Mouse (Mus musculus) hindbrain, embryonic 13.5 days (tissue): ENCODE measurements around the gene AC161166.1. TPM values are rescaled to one million over a fixed set of nuclear protein-coding genes. Genes with fewer than 3 reads are reported as not detected.
A peak's percentile ranks its signal among the peaks of the same experiment; 100 is the strongest.

Experiments
- ATAC-seq: fragments of 200-750 bp; cut with Nextera tagmentation; 2 replicates; pipeline ENCODE4 v1.8.0; 2017; ENCODE audit warnings: moderate TSS enrichment; ENCODE audit not compliant: low FRiP score
- H3K27ac ChIP-seq: fragments of 300-500 bp; sonication (generic); 2 replicates; pipeline ENCODE4 v1.5.1; 2015; ENCODE audit warnings: inconsistent platforms, mild to moderate bottlenecking, moderate library complexity
- H3K27me3 ChIP-seq: fragments of 300-500 bp; sonication (generic); 2 replicates; pipeline ENCODE4 v1.6.1; 2015; ENCODE audit warnings: mild to moderate bottlenecking, inconsistent platforms
- H3K36me3 ChIP-seq: fragments of 300-500 bp; sonication (generic); 2 replicates; pipeline ENCODE4 v1.6.1; 2015; ENCODE audit warnings: mild to moderate bottlenecking, inconsistent platforms
- H3K4me1 ChIP-seq: fragments of 300-500 bp; sonication (generic); replicated peaks from 2 replicates; pipeline ENCODE4 v1.6.1; 2015; ENCODE audit warnings: inconsistent platforms
- H3K4me2 ChIP-seq: fragments of 300-500 bp; sonication (generic); 2 replicates; pipeline ENCODE4 v1.6.1; 2015; ENCODE audit warnings: inconsistent platforms, mild to moderate bottlenecking, moderate library complexity
- H3K4me3 ChIP-seq: fragments of 300-500 bp; sonication (generic); 2 replicates; pipeline ENCODE4 v1.5.1; 2015; ENCODE audit warnings: mild to moderate bottlenecking, inconsistent platforms
- H3K9ac ChIP-seq: fragments of 300-500 bp; sonication (generic); 2 replicates; pipeline ENCODE4 v1.6.1; 2015; ENCODE audit warnings: mild to moderate bottlenecking, inconsistent platforms
- H3K9me3 ChIP-seq: fragments of 300-500 bp; sonication (generic); 2 replicates; pipeline ENCODE4 v1.6.1; 2016; ENCODE audit warnings: inconsistent platforms
- WGBS: fragments of 180-500 bp; shearing (Covaris S2); methylation state at CpG from one replicate; pipeline ENCODE4 v1.1.7; 2015; 5-methylcytosine and 5-hydroxymethylcytosine counted together
- polyA plus RNA-seq: library from polyadenylated mRNA; unstranded; fragments of >200 nt; fragmentation: Nextera tagmentation; extraction: Ambion mirVana; gene quantifications from 2 replicates; pipeline ENCODE4 v1.2.1, GENCODE M21; 2015

The AC161166.1 gene
- 1.1 and 1.6 TPM in 2 replicates for polyA plus RNA-seq

DNA sequence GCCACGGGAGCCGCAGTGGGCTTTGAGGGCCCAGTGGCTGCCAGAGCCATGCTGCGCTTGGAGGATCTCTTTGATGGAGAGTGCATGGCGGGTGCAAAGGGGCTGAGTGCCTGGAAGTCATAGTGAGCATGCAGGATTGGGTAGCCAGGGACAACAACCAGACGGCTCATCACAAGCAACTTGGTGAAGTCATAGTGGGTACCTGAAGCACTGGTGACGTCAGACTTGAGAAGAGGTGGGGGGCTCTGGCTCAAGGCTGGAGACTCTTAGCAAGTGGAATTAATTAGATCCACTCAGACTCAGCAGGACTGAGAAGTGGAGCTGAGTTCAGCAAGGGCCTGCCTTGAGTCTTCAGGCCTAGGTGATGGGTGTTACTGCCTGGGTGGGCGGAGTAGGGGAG is at the start of gene AC161166.1:
AC161166.1 (minus strand) TSS at position 101 of the 400 bp plus-strand sequence.
- H3K4me2 ChIP-seq, result no peak within 1 kb of the TSS
- peaks cover 63% of the 10 kb centered on the region for H3K36me3 ChIP-seq
- no peaks in the 10 kb centered on the region for H3K9me3 ChIP-seq
- peaks cover 49% of the 10 kb centered on the region for H3K4me1 ChIP-seq
- 95% methylated on average over 7 of the region's 7 CpGs for WGBS
- ATAC-seq, result no peak
- no peak within 1 kb of the TSS for H3K27ac ChIP-seq
- H3K27me3 ChIP-seq, result no peaks in the 10 kb centered on the region
- no peak within 1 kb of the TSS for H3K4me3 ChIP-seq
- peak within 1 kb of the TSS; percentile 2; the same call in 1 of the 2 replicates for H3K9ac ChIP-seq

- Histone ChIP-seq H3K27me3 (no peaks in the 10 kb centered on the region), H3K4me3 (no peak overlapping the region), H3K9me3 (no peaks in the 10 kb centered on the region), H3K36me3 (peaks cover 44% of the 10 kb centered on the region), H3K4me2 (no peak overlapping the region), H3K4me1 (no peaks in the 10 kb centered on the region), H3K9ac (no peak overlapping the region), H3K27ac (no peak overlapping the region)
- no peak for ATAC-seq
- WGBS, result 94% methylated on average over 4 of the region's 4 CpGs
These were observed 49.2 kb upstream of the AC161166.1 start for GRCm38 (mm10) chr7:24561450-24561849.

DNA sequence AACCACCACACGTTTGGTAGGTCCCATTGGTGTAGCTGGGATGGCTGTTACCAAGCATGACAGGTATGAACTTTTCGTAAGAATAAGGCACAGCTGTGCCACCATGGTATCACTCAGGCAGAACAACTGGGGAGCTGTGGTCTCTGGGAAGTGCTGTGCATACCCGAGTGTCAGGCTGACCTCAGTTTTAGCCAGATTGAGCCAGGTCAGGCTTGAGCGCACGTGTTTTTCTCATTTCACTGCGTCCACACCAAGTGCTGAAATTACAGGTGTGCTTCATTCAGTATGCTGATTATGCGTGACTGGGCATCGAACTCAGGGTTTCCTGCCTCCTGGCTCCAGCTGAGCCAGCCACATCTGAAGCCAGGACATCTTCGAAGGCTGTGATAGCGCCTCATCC is 43.5 kb upstream of the AC161166.1 start:
- no peak overlapping the region for H3K4me2 ChIP-seq
- H3K4me3 ChIP-seq, result no peak overlapping the region
- H3K27me3 ChIP-seq, result no peaks in the 10 kb centered on the region
- H3K9ac ChIP-seq, result no peak overlapping the region
- H3K4me1 ChIP-seq, result no peaks in the 10 kb centered on the region
- no peak for ATAC-seq
- no peak overlapping the region for H3K27ac ChIP-seq
- WGBS, result 95% methylated on average over 10 of the region's 10 CpGs
- peaks cover 47% of the 10 kb centered on the region for H3K36me3 ChIP-seq
- no peaks in the 10 kb centered on the region for H3K9me3 ChIP-seq

GRCm38 (mm10) chr7:24551985-24552759 is 39.9 kb upstream of the AC161166.1 start:
- H3K4me3 ChIP-seq, result no peak overlapping the region
- peaks cover 55% of the 10 kb centered on the region for H3K36me3 ChIP-seq
- no peak overlapping the region for H3K4me2 ChIP-seq
- H3K9me3 ChIP-seq, result no peaks in the 10 kb centered on the region
- H3K9ac ChIP-seq, result no peak overlapping the region
- no peak overlapping the region for H3K27ac ChIP-seq
- no peak for ATAC-seq
- WGBS, result 92% methylated on average over 12 of the region's 12 CpGs
- H3K27me3 ChIP-seq, result no peaks in the 10 kb centered on the region
- peaks cover 11% of the 10 kb centered on the region for H3K4me1 ChIP-seq

DNA sequence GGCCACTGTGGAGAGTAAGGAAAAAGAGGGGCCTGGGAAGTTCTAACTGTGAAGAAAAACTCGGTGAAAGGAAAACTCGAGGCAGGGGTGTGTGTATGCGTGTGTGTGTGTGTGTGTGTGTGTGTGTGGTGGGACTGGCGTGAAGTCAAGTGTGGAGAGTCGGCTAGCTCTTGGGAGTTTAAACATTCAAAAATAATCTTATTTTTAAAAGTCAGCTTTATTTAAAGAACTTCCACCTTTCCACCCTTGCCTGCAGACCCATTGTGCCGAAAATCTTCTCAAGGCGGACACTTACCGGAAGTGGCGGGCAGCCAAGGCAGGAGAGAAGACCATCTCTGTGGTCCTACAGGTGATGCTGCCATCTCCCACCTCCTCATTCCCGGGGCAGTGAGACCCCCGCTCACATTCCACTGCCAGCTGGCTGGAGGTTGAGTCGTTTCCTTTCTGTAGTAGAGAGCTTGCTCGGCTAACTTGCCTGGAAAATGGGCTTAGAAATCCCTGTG is 35.3 kb upstream of the AC161166.1 start:
- Histone ChIP-seq H3K4me2 (peak overlapping the region; percentile 74), H3K4me3 (peak overlapping the region; percentile 74), H3K4me1 (peaks cover 19% of the 10 kb centered on the region), H3K9me3 (no peaks in the 10 kb centered on the region), H3K27me3 (no peaks in the 10 kb centered on the region), H3K9ac (peak overlapping the region; percentile 84), H3K27ac (peak overlapping the region; percentile 75; the same call in 1 of the 2 replicates), H3K36me3 (peaks cover 27% of the 10 kb centered on the region)
- 35% methylated on average over 13 of the region's 13 CpGs for WGBS
- ATAC-seq, result peak; percentile 22; the same call in 1 of the 2 replicates

GRCm38 (mm10) chr7:24546634-24547389 is 34.6 kb upstream of the AC161166.1 start:
- Histone ChIP-seq H3K4me2 (peak overlapping the region; percentile 74), H3K27ac (peak overlapping the region; percentile 75), H3K9ac (peak overlapping the region; percentile 84), H3K36me3 (peaks cover 20% of the 10 kb centered on the region), H3K4me3 (peak overlapping the region; percentile 74), H3K4me1 (peaks cover 19% of the 10 kb centered on the region), H3K27me3 (no peaks in the 10 kb centered on the region), H3K9me3 (no peaks in the 10 kb centered on the region)
- ATAC-seq, result peak; percentile 97
- under 1% methylated on average over 57 of the region's 57 CpGs for WGBS

GRCm38 (mm10) chr7:24546068-24546614 is 33.9 kb upstream of the AC161166.1 start, which contains the start of the genes Pinlyp and Xrcc1:
TSS of gene Pinlyp (minus strand) at chr7:24546118.
TSS of gene Xrcc1 (plus strand) at chr7:24546289.
- Histone ChIP-seq H3K36me3 (peaks cover 19% of the 10 kb centered on the region), H3K9ac (peak within 1 kb of the TSS; percentile 84), H3K9me3 (no peaks in the 10 kb centered on the region), H3K4me2 (peak within 1 kb of the TSS; percentile 74), H3K27ac (peak within 1 kb of the TSS; percentile 75), H3K27me3 (no peaks in the 10 kb centered on the region), H3K4me1 (peaks cover 19% of the 10 kb centered on the region), H3K4me3 (peak within 1 kb of the TSS; percentile 74)
- 43% methylated on average over 13 of the region's 13 CpGs for WGBS
- ATAC-seq, result peak; percentile 19

DNA sequence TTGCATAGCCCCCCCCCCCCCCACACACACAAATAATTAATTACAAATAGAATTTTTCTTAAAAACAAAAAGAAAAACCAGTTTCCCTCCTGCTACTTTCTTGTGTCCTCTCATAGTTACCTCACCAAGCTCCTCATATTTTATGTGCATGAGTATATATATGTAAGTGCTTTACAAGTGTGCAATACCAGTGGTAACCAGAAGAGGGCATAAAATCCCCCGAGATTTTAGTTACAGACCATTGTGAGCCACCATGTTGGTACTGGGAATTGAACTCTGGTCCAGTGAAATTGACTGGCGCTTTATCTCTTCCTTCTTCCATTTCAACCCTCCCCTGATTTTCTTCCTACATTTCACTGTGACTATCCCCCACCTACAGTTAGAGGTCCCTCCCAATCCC is 32.3 kb upstream of the AC161166.1 start:
- no peak overlapping the region for H3K4me2 ChIP-seq
- H3K4me3 ChIP-seq, result no peak overlapping the region
- H3K4me1 ChIP-seq, result peaks cover 19% of the 10 kb centered on the region
- ATAC-seq, result no peak
- no peaks in the 10 kb centered on the region for H3K9me3 ChIP-seq
- H3K27ac ChIP-seq, result no peak overlapping the region
- 92% methylated on average over 2 of the region's 2 CpGs for WGBS
- H3K36me3 ChIP-seq, result peaks cover 9% of the 10 kb centered on the region
- H3K9ac ChIP-seq, result no peak overlapping the region
- no peaks in the 10 kb centered on the region for H3K27me3 ChIP-seq

DNA sequence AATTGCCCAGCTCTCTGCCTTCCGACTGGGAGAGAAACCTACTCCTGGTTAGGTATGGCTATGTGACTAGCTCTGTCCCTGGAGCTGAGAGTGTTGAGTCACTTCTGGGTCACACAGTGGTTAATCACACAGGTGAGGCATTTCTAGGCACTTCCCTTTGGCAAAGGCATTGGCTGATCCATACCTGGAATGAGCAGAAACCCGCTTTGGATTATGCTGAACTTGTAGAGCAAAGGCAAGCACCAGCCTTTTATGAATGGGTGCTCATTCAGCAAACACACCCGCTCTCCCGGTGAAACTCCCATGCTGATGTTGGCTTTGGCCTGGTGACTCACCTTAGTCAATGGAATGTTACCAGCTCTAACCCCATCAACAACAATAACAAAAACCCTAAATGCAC is 27.4 kb upstream of the AC161166.1 start:
- Histone ChIP-seq H3K9ac (no peak overlapping the region), H3K4me1 (peaks cover 10% of the 10 kb centered on the region), H3K9me3 (no peaks in the 10 kb centered on the region), H3K4me3 (no peak overlapping the region), H3K36me3 (peaks cover 26% of the 10 kb centered on the region), H3K27me3 (no peaks in the 10 kb centered on the region), H3K27ac (no peak overlapping the region), H3K4me2 (no peak overlapping the region)
- WGBS, result 95% methylated on average over 4 of the region's 4 CpGs
- ATAC-seq, result no peak

DNA sequence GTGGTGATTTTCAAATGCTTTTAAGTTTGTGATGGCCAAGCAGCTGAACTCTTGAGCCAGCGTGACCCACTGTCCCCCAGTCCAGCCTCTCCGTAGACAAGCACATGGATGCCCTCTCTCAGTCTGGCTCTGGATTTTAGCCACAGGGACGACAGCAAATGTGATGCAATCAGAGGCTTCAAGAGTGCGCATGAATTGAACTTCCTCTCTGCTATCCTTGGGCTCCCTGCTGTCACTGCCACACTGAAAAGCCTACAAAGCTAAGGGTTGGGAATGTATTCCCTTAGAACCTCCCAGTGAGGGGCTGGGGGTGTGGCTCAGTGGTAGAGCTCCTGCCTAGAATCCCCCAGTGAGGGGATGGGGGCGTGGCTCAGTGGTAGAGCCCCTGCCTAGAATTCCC is 26.4 kb upstream of the AC161166.1 start:
- 83% methylated on average over 5 of the region's 5 CpGs for WGBS
- 0 out of 2 replicates have a peak, but pooled peaks have one; percentile 10 for ATAC-seq

DNA sequence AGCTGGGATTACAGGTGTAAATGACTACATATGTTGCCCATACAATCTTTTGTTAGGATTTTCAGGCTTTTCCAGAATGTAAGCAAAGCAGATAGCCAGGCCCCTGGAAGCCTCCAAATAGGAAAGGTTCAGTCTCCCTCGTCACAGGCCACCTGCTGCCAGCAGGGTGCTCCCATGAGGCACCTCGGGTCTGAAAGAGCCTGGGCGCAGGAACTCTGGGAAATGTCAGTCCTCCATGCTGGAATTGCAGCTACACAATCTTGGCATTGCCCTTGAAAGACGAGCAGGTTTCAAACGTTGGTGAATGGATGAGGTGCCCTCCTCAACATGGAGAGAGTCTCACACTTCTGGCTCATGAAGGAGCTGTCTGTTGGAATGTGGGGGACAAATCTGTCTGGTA is 25.9 kb upstream of the AC161166.1 start:
- peaks cover 25% of the 10 kb centered on the region for H3K4me1 ChIP-seq
- WGBS, result 49% methylated on average over 5 of the region's 5 CpGs
- H3K27me3 ChIP-seq, result peaks cover 10% of the 10 kb centered on the region; the same call in 1 of the 2 replicates
- no peak overlapping the region for H3K9ac ChIP-seq
- H3K9me3 ChIP-seq, result no peaks in the 10 kb centered on the region
- H3K4me2 ChIP-seq, result no peak overlapping the region
- H3K4me3 ChIP-seq, result no peak overlapping the region
- no peak overlapping the region for H3K27ac ChIP-seq
- no peak for ATAC-seq
- peaks cover 42% of the 10 kb centered on the region for H3K36me3 ChIP-seq

More for the DNA sequence above, 26.4 kb upstream of the AC161166.1 start:
- H3K36me3 ChIP-seq, result peaks cover 36% of the 10 kb centered on the region
- 0 out of 2 replicates have a peak, but pooled peaks cover 4% of the 10 kb centered on the region for H3K27me3 ChIP-seq
- H3K4me3 ChIP-seq, result no peak overlapping the region
- H3K27ac ChIP-seq, result no peak overlapping the region
- H3K9ac ChIP-seq, result no peak overlapping the region
- no peak overlapping the region for H3K4me2 ChIP-seq
- peaks cover 20% of the 10 kb centered on the region for H3K4me1 ChIP-seq
- H3K9me3 ChIP-seq, result no peaks in the 10 kb centered on the region

DNA sequence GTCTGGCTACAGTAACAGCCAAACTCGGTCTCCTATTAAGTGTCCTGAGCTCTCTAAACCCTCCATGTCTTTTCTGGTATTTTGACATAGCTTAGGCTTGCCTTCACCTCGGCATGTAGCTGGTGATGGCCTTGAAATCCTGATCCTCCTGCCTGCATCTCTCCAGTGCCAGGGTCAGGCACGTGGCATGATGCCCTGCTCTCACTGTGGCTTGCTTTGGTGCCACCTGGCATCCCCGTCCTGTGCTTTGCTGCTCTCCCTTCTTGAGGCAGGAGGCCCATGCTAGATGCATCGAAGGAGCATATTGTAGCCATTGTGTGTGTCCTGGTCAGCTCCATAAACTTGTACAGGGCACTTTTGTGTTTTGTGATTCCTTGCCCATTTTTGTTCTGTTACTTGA is 25.3 kb upstream of the AC161166.1 start:
- no peak overlapping the region for H3K4me3 ChIP-seq
- no peak for ATAC-seq
- H3K4me2 ChIP-seq, result no peak overlapping the region
- peaks cover 12% of the 10 kb centered on the region; the same call in 1 of the 2 replicates for H3K27me3 ChIP-seq
- H3K9ac ChIP-seq, result peak overlapping the region; percentile 40; the same call in 1 of the 2 replicates
- H3K36me3 ChIP-seq, result peaks cover 45% of the 10 kb centered on the region
- H3K27ac ChIP-seq, result no peak overlapping the region; the same call in 1 of the 2 replicates
- no peaks in the 10 kb centered on the region for H3K9me3 ChIP-seq
- H3K4me1 ChIP-seq, result peaks cover 29% of the 10 kb centered on the region
- 79% methylated on average over 5 of the region's 5 CpGs for WGBS
